Mouse (Mus musculus) MEL (cell line): ENCODE measurements around the gene Amdhd2. TPM values are rescaled to one million over a fixed set of nuclear protein-coding genes. Genes with fewer than 3 reads are reported as not detected.

Experiments used
- DNase-seq: peaks from one replicate; pipeline ENCODE4 v3.0.0; 2011; ENCODE audit warnings: low read depth, low spot score
- H3K27ac ChIP-seq: 2 replicates; pipeline ENCODE4 v1.5.1; 2012; ENCODE audit warnings: low read depth, mild to moderate bottlenecking, control low read depth, low read length, moderate library complexity; ENCODE audit not compliant: control insufficient read depth
- H3K27me3 ChIP-seq, 2 experiments: fragments of 150-350 bp in 1 of 2; sonication (generic) in 1 of 2; 2 replicates each; pipeline ENCODE4 v1.6.1; 2012; ENCODE audit warnings: low read length in 2 of 2, mild to moderate bottlenecking in 2 of 2, improper control_type of control experiment in 1 of 2, moderate library complexity in 1 of 2; ENCODE audit not compliant: insufficient read depth in 2 of 2, control insufficient read depth in 1 of 2
- H3K36me3 ChIP-seq, 2 experiments: 2 replicates each; pipeline ENCODE4 v1.6.1; 2012 to 2014; ENCODE audit warnings: low read length in 2 of 2, improper control_type of control experiment in 1 of 2, inconsistent platforms in 1 of 2, mild to moderate bottlenecking in 1 of 2; ENCODE audit not compliant: insufficient read depth in 2 of 2, control insufficient read depth in 1 of 2
- H3K4me1 ChIP-seq, 2 experiments: fragments of 150-350 bp in 1 of 2; sonication (generic) in 1 of 2; 2 replicates each; pipeline ENCODE4 v1.6.1; 2012; ENCODE audit warnings: low read length in 2 of 2, improper control_type of control experiment in 1 of 2, mild to moderate bottlenecking in 1 of 2; ENCODE audit not compliant: insufficient read depth in 2 of 2, control insufficient read depth in 1 of 2
- H3K4me3 ChIP-seq, 2 experiments: fragments of 150-350 bp in 1 of 2; sonication (generic) in 1 of 2; 2 replicates each; pipeline ENCODE4 v1.5.1; 2012; ENCODE audit warnings: low read depth in 2 of 2, low read length in 2 of 2, mild to moderate bottlenecking in 2 of 2, moderate library complexity in 2 of 2, control low read depth in 1 of 2, improper control_type of control experiment in 1 of 2; ENCODE audit not compliant: control insufficient read depth in 1 of 2, insufficient read depth in 1 of 2
- H3K79me2 ChIP-seq: 2 replicates; pipeline ENCODE4 v1.6.1; 2012; ENCODE audit warnings: mild to moderate bottlenecking, low read length, moderate library complexity; ENCODE audit not compliant: control insufficient read depth, poor library complexity, insufficient read depth
- H3K9ac ChIP-seq: 2 replicates; pipeline ENCODE4 v1.6.1; 2012; ENCODE audit warnings: low read depth, mild to moderate bottlenecking, control low read depth, low read length, moderate library complexity; ENCODE audit not compliant: control insufficient read depth, poor library complexity, severe bottlenecking
- H3K9me3 ChIP-seq: fragments of 150-350 bp; sonication (generic); replicated peaks from 2 replicates; pipeline ENCODE4 v1.6.1; 2012; ENCODE audit warnings: mild to moderate bottlenecking, low read length, improper control_type of control experiment, moderate library complexity; ENCODE audit not compliant: insufficient read depth
- BHLHE40 ChIP-seq: IDR thresholded peaks from 2 replicates; pipeline ENCODE4 v1.6.1; 2012; ENCODE audit warnings: low read depth, mild to moderate bottlenecking, inconsistent platforms, low read length, improper control_type of control experiment, borderline replicate concordance
- CHD1 ChIP-seq: IDR thresholded peaks from 2 replicates; pipeline ENCODE4 v1.6.1; 2012; ENCODE audit warnings: low read depth, mild to moderate bottlenecking, inconsistent platforms, low read length, improper control_type of control experiment
- CHD2 ChIP-seq: IDR thresholded peaks from 2 replicates; pipeline ENCODE4 v1.6.1; 2011; ENCODE audit warnings: low read length, improper control_type of control experiment
- CTCF ChIP-seq, 3 experiments: IDR thresholded peaks in 2 of 3; conservative IDR thresholded peaks in 1 of 3; 2 replicates each; pipeline ENCODE4 v1.5.1; 2011 to 2012; ENCODE audit warnings: low read length in 3 of 3, low read depth in 2 of 3, mild to moderate bottlenecking in 2 of 3, improper control_type of control experiment in 1 of 3, inconsistent platforms in 1 of 3, mixed read lengths in 1 of 3, moderate library complexity in 1 of 3; ENCODE audit not compliant: control insufficient read depth in 1 of 3, insufficient read depth in 1 of 3, poor library complexity in 1 of 3, severe bottlenecking in 1 of 3
- HCFC1 ChIP-seq: IDR thresholded peaks from 2 replicates; pipeline ENCODE4 v1.6.1; 2012; ENCODE audit warnings: low read depth, mild to moderate bottlenecking, inconsistent platforms, low read length, improper control_type of control experiment, moderate library complexity
- KAT2A ChIP-seq: conservative IDR thresholded peaks from 2 replicates; pipeline ENCODE4 v1.6.1; 2012; ENCODE audit warnings: low read depth, low read length, improper control_type of control experiment, inconsistent platforms
- MAX ChIP-seq: IDR thresholded peaks from 2 replicates; pipeline ENCODE4 v1.6.1; 2011; ENCODE audit warnings: low read length, improper control_type of control experiment
- MAZ ChIP-seq: IDR thresholded peaks from 2 replicates; pipeline ENCODE4 v1.6.1; 2012; ENCODE audit warnings: low read depth, mild to moderate bottlenecking, inconsistent platforms, low read length, improper control_type of control experiment
- MEF2A ChIP-seq: IDR thresholded peaks from 2 replicates; pipeline ENCODE4 v1.6.1; 2014; ENCODE audit warnings: low read depth, mild to moderate bottlenecking, inconsistent platforms, low read length, improper control_type of control experiment; ENCODE audit not compliant: poor library complexity, insufficient replicate concordance, severe bottlenecking; ENCODE audit errors: extremely low read depth
- MYB ChIP-seq: IDR thresholded peaks from 2 replicates; pipeline ENCODE4 v1.6.1; 2011; ENCODE audit warnings: mild to moderate bottlenecking, low read depth, low read length, improper control_type of control experiment
- NELFE ChIP-seq: IDR thresholded peaks from 2 replicates; pipeline ENCODE4 v1.6.1; 2011; ENCODE audit warnings: low read depth, low read length, improper control_type of control experiment
- NRF1 ChIP-seq: IDR thresholded peaks from 2 replicates; pipeline ENCODE4 v1.6.1; 2014; ENCODE audit warnings: low read depth, mild to moderate bottlenecking, inconsistent platforms, low read length, improper control_type of control experiment, moderate library complexity; ENCODE audit not compliant: poor library complexity, insufficient read depth, severe bottlenecking
- POLR2AphosphoS5 ChIP-seq: IDR thresholded peaks from 2 replicates; pipeline ENCODE4 v1.6.1; 2012; ENCODE audit warnings: low read depth, borderline replicate concordance, mild to moderate bottlenecking, inconsistent platforms, low read length, moderate library complexity, mixed read lengths
- RCOR1 ChIP-seq: IDR thresholded peaks from 2 replicates; pipeline ENCODE4 v1.6.1; 2012; ENCODE audit warnings: low read depth, mild to moderate bottlenecking, inconsistent platforms, low read length, improper control_type of control experiment
- TAL1 ChIP-seq: IDR thresholded peaks from 2 replicates; pipeline ENCODE4 v1.6.1; 2012; ENCODE audit warnings: mild to moderate bottlenecking, inconsistent platforms, low read length, moderate library complexity, mixed read lengths
- USF2 ChIP-seq, 2 experiments: IDR thresholded peaks; 2 replicates each; pipeline ENCODE4 v1.6.1; 2011 to 2012; ENCODE audit warnings: improper control_type of control experiment in 2 of 2, low read length in 2 of 2, borderline replicate concordance in 1 of 2, inconsistent platforms in 1 of 2, low read depth in 1 of 2, mild to moderate bottlenecking in 1 of 2; ENCODE audit not compliant: insufficient read depth in 1 of 2
- ZC3H11A ChIP-seq: IDR thresholded peaks from 2 replicates; pipeline ENCODE4 v1.6.1; 2012; ENCODE audit warnings: low read depth, mild to moderate bottlenecking, inconsistent platforms, low read length, improper control_type of control experiment
- ZNF384 ChIP-seq: IDR thresholded peaks from 2 replicates; pipeline ENCODE4 v1.6.1; 2012; ENCODE audit warnings: low read depth, mild to moderate bottlenecking, inconsistent platforms, low read length, improper control_type of control experiment
- polyA plus RNA-seq, 2 experiments: library from polyadenylated mRNA; stranded (reverse) in 1 of 2; unstranded in 1 of 2; fragments of >175 nt in 1 of 2; fragments of >200 nt in 1 of 2; gene quantifications; 2 replicates each; pipeline versions ENCODE4 v1.2.1 to v1.2.4; 2012; ENCODE audit warnings: low replicate concordance in 2 of 2, low read depth in 1 of 2; ENCODE audit not compliant: insufficient read length in 2 of 2, insufficient read depth in 1 of 2, missing spikeins in 1 of 2
- total RNA-seq: library from RNA; depleted of rRNA; stranded (reverse); fragments of 300-350 nt; gene quantifications from 2 replicates; pipeline ENCODE4 v1.2.3, GENCODE M21; 2012

Amdhd2 gene
- total and polyA plus RNA-seq, 3 experiments: 11.4 to 36.1 TPM; not detected in 1

- TF ChIP-seq MAZ (no peak), NELFE (no peak), MYB (no peak), CHD2 (no peak), USF2 (IDR thresholded peaks at IDR 0.05; ENCODE audit: borderline replicate concordance in 1 of 2, insufficient read depth in 1 of 2, low read depth in 1 of 2, low read length in 2 of 2) (no peak), ZC3H11A (no peak), HCFC1 (no peak), CTCF (IDR thresholded peaks at IDR 0.05 in 2 of 3, conservative IDR thresholded peaks at IDR 0.05 in 1 of 3; ENCODE audit: control insufficient read depth in 1 of 3, insufficient read depth in 1 of 3, low read depth in 2 of 3, low read length in 3 of 3, poor library complexity in 1 of 3, severe bottlenecking in 1 of 3) (no peak), NRF1 (no peak), ZNF384 (no peak), BHLHE40 (no peak), KAT2A (no peak), RCOR1 (no peak), CHD1 (no peak), MAX (no peak), TAL1 (no peak), POLR2AphosphoS5 (no peak)
- no peak for DNase-seq
- Histone ChIP-seq H3K9ac (no peak overlapping the region), H3K79me2 (peaks cover 14% of the 10 kb centered on the region), H3K27ac (no peak overlapping the region), H3K36me3 (peaks cover 3 to 7% of the 10 kb centered on the region in 2 experiments; a peak in 3 of 4 replicates), H3K4me3 (no peak overlapping the region), H3K27me3 (no peaks in the 10 kb centered on the region), H3K9me3 (no peaks in the 10 kb centered on the region), H3K4me1 (peaks cover 0 to 9% of the 10 kb centered on the region in 2 experiments; a peak in 2 of 4 replicates)
Measured at GRCm38 (mm10) chr17:24192848-24193247, 29.3 kb upstream of the Amdhd2 start.

- H3K79me2 ChIP-seq: peaks cover 6% of the 10 kb centered on the region
- H3K36me3 ChIP-seq: peaks cover 0 to 7% of the 10 kb centered on the region in 2 experiments; a peak in 1 of 4 replicates
- H3K4me1 ChIP-seq: no peaks in the 10 kb centered on the region; a peak in 1 of 4 replicates
- no peaks in the 10 kb centered on the region for H3K9me3 ChIP-seq
- no peaks in the 10 kb centered on the region for H3K27me3 ChIP-seq
- H3K9ac ChIP-seq: no peak overlapping the region
- DNase-seq: no peak
- H3K4me3 ChIP-seq: no peak overlapping the region
- no peak for TF ChIP-seq ZNF384
- no peak for TF ChIP-seq CTCF (IDR thresholded peaks at IDR 0.05 in 2 of 3, conservative IDR thresholded peaks at IDR 0.05 in 1 of 3; ENCODE audit: control insufficient read depth in 1 of 3, insufficient read depth in 1 of 3, low read depth in 2 of 3, low read length in 3 of 3, poor library complexity in 1 of 3, severe bottlenecking in 1 of 3)
- no peak for TF ChIP-seq MEF2A
- no peak for TF ChIP-seq MYB
- H3K27ac ChIP-seq: no peak overlapping the region
Measured at GRCm38 (mm10) chr17:24191481-24191880, 27.9 kb upstream of the Amdhd2 start.
